Mouse (Mus musculus) mesoderm, embryonic 11.5 days (tissue): ENCODE measurements around the gene Trpm5.

Source experiments
- DNase-seq: peaks from one replicate; pipeline ENCODE4 v3.0.0-alpha.2; 2012; ENCODE audit warnings: low read depth, low spot score

Gene Trpm5

GRCm38 (mm10) chr7:143094592-143095553, at the start of gene Trpm5:
TSS of gene Trpm5 (minus strand) at chr7:143094642.
- DNase-seq = peak; percentile 78

- DNase-seq = no peak
Measured at GRCm38 (mm10) chr7:143142680-143143079, 48.2 kb upstream of the Trpm5 start.

DNA sequence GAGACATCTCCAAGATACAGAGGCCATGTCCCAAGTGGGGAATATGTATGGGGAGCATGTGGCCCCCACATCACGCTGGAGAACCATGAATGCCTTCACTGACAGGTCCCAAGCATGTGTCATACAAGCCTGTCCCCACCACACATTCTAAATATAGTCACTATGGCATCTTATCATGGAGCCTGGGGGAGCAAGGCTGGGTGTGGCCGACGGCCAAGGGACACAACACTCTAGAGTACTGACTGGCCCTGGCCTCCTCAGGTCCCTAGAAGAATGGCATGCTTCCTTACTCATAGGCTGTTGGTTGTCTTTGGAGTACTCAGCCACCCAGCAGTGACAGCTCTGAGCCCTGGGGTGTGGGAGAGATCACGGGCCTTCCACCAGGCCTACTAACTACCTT, 45.5 kb upstream of the Trpm5 start:
- no peak for DNase-seq

DNA sequence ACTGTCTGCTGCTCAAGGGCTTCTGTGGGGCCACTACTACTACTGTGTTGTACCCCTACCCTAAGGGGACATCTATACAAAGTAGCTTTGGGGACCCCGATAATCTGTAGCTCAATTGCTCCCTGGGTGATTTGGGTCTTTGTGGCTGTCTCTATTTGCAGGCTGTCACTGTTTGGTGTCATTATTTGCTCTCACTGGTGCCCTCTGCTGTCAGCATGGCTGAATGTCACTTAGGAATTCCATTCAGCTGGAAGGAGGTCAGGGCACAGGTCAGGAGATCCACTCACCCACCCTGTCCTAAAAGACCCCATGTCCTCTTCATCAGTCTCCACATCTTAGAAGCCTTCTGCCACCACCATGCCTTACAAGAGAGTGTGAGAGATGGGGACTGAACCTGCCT, 44.3 kb upstream of the Trpm5 start:
- DNase-seq = peak; percentile 61

GRCm38 (mm10) chr7:143136561-143136960, 42.1 kb upstream of the Trpm5 start:
- no peak for DNase-seq

DNA sequence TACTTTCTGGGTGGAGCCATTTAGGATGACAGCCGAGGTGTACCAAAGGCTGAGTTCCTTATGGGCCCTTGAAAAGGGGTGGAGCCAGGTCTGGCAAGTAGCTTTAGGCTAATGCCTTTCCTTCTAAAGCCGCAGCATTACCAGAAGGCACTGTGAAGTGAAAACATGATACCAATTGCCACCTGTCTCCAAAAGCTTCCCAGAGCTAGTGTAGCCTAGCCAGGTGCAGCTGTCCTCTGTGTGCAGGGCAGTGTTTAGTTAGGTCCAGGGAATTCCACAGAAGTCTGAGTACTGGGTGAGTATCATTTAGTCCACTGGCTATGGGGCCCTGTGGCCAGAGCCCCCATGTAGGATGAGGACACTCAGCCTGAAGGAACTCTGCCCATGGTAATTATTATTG, 41.7 kb upstream of the Trpm5 start:
- no peak for DNase-seq

- no peak for DNase-seq
Measured at GRCm38 (mm10) chr7:143132815-143133214, 38.4 kb upstream of the Trpm5 start.

DNA sequence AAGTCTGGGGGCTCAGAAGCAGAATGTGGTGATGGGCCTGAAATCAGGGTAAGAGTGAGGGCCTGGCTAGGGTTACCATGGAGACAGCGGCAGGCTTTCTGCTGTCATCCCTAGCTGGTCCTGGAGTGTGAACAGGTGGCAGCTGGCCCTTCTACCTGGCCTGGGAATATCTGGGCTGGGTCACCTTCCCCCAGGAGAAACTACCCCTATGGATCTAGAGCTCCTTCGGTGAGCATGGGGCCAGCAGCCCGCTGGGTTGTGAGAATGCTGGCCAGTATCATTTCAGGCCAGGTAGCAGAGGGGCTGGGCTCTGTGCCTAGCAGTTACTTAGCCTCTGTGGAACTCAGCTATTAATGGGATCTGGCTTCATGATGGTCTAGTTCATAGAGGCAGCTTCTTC, 30.5 kb upstream of the Trpm5 start:
- DNase-seq = no peak

DNA sequence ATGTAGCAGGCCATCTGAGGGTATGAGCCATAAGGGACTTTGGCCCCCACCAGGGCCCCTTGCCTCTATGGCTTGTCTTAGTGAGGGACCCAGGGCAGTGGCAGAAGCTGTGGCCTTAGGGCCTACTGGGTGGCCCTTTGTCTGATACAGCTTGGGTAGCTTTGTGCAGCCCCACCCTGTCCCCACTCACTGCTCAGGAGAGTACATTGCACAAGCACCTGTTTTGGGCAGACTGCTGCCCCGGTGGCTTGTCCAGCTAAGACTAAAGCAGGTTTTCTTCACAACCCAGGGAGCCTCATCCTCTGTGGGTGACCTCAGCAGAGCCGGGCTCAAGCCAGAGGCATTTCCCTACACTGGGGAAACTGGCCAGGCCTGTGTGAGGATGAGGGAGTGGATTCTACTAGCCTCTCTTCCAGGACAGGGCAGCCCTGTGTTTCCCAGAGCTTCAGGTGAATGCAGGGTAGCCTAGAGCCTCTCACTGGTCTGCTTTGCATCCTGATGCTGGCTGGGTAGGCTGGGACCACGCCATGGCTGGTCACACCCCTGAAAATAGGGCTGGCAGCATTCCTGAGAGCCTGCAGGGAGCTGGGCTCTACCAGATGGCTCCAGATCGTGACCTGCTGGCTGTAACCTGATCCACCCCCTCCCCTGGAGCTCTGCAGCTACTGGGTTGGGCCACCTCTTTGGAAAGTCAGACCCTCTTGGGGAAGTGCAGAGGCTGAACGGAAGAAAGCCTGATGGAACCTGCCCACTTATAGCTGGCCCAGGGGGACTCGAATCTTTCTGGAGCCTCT, 29.6 kb upstream of the Trpm5 start:
- DNase-seq = peak; percentile 85

GRCm38 (mm10) chr7:143122191-143122590, 27.7 kb upstream of the Trpm5 start:
- no peak for DNase-seq

DNA sequence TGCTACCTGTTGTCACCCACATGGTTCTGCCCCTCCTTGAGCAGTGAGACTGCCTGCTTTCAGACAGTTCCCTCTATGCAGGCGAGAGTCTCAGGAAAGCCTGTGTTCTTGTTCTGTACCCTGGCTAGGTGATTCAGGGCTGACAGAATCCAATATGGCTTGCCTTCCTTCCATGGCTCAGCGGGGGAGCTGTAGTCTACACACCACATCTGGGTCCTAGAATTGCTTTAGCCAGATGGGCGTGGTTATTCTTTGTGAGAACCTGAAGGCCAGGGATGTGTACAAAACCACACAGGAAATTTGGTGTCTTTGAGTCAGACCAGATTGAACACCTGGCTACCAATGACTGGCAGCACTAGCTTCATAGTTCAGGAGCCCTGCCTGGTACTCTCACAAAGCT, 25.4 kb upstream of the Trpm5 start:
- DNase-seq = no peak

- no peak for DNase-seq
Measured at GRCm38 (mm10) chr7:143119407-143119806, 25.0 kb upstream of the Trpm5 start.

DNA sequence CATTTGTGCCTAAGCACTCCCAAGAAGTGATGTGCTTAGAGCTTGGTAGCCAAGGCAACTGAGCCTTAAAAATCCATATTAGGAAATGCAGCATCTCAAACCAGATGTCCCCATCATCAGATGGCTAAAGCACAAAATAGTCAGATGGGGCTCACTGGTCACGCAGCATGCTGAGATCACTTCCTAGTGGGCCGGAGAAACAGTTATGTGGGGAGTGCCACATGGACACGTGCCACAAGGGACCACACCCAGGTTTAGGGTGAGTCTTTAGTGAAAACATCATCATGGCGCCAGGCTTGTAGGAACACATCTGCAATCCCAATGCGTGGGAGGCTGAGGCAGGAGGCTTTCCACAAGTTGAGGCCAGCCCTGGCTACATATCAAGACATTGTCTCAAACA, 22.1 kb upstream of the Trpm5 start:
- DNase-seq = no peak

- DNase-seq = no peak
Measured at GRCm38 (mm10) chr7:143114773-143115172, 20.3 kb upstream of the Trpm5 start.

GRCm38 (mm10) chr7:143112395-143112794, 18.0 kb upstream of the Trpm5 start:
- DNase-seq = no peak

- DNase-seq = no peak
Measured at GRCm38 (mm10) chr7:143111719-143112118, 17.3 kb upstream of the Trpm5 start.

- no peak for DNase-seq
Measured at GRCm38 (mm10) chr7:143110803-143111202, 16.4 kb upstream of the Trpm5 start.

GRCm38 (mm10) chr7:143109696-143110095, 15.3 kb upstream of the Trpm5 start:
- no peak for DNase-seq

DNA sequence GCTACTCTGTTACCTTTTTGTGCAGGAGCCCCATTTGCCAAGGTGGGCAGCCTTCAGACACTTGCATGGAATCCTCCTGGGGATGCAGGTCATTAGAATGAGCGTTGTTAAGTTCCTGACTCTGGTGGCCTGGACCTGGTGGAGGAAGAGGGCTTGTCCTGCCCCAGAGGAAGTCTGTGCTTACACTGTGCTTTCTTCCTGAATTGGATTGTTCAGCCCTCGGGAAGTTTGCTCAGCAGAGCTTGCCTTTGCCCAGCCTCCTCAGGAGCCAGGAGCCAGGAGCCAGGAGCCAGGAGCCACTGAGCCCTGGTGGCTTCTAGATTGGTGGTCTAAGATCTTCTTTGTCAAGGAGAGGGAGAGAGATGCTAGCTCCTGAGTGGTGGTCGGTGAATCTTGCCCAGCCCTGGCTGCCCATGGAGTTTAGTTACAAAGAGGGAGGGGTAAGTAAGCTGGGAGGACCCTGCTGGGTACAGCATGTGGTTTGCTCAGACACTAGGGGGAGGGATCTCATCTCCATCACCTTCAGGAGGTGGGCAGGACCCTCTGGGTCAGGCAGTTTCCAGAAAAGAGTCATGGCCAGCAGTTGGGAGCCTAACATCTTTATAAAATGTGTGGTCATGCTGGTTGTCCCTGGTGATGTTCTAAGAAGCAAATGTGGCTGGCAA, 14.7 kb upstream of the Trpm5 start:
- no peak for DNase-seq

DNA sequence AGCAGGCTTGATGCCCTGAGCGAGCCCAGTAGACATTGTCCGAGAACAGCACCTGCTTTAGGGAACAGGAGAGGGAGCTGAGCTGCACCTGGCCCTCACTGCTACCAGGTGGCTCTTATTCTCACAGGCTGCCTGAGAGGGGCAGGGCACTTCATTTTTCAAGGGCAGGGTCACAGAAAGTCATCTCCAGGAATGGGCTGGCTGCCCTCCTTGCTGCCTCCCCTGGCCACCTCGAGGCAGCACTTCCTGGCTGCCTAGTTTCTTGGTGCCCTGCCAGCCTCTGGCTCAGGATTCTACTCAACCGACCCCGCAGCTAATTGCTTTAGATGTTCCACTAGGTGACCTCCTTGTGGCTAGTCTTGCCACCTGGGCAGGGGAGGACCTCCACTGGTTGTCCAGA, 13.8 kb upstream of the Trpm5 start:
- no peak for DNase-seq

- no peak for DNase-seq
Measured at GRCm38 (mm10) chr7:143106672-143107465, 12.4 kb upstream of the Trpm5 start.
